Mouse (Mus musculus) brain, embryonic 14.5 days (tissue): ENCODE measurements around the gene Pou1f1.

Source experiments
- CTCF ChIP-seq: fragments of 200-500 bp; IDR thresholded peaks from 2 replicates; pipeline ENCODE4 v1.5.1; 2012; ENCODE audit warnings: inconsistent platforms, mild to moderate bottlenecking, moderate library complexity, borderline replicate concordance; ENCODE audit not compliant: insufficient read depth, insufficient read length; ENCODE audit errors: extremely low read depth
- POLR2A ChIP-seq: fragments of 200-500 bp; IDR thresholded peaks from 2 replicates; pipeline ENCODE4 v1.6.1; 2012; ENCODE audit warnings: mild to moderate bottlenecking, inconsistent platforms, borderline replicate concordance; ENCODE audit not compliant: poor library complexity, insufficient read depth, insufficient read length, severe bottlenecking; ENCODE audit errors: extremely low read depth

- no peak for TF ChIP-seq POLR2A
- no peak for TF ChIP-seq CTCF
These were observed 30.5 kb downstream of the Pou1f1 start for GRCm38 (mm10) chr16:65550814-65551213.
